Mouse (Mus musculus): Measurements from ENCODE around the gene V1ra8. TPM values are rescaled to one million over a fixed set of nuclear protein-coding genes. Genes with fewer than 3 reads are reported as not detected.

The V1ra8 gene
- polyA plus RNA-seq (2017; shearing (Covaris generic)) = not detected

DNA sequence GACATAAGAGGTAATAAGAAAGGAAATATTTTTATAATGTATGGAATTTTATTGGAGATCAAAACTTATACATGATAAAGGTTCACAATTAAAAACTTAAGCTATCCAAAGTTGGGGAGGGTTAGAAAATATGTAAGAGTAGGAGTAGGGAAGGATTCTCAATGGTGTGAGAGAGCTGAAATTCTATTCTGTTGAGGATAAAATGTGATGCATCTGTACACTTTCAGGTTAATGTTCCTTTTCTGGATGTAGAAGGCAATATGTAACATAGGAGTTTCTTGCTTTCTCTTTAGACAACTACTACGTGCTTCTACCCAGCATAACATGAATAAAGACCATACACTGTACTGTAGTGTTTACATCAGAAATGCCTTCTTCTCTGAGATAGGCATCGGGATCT, at the start of gene V1ra8:
Gene V1ra8 (plus strand): TSS at position 301 of the 400 bp plus-strand sequence.

DNA sequence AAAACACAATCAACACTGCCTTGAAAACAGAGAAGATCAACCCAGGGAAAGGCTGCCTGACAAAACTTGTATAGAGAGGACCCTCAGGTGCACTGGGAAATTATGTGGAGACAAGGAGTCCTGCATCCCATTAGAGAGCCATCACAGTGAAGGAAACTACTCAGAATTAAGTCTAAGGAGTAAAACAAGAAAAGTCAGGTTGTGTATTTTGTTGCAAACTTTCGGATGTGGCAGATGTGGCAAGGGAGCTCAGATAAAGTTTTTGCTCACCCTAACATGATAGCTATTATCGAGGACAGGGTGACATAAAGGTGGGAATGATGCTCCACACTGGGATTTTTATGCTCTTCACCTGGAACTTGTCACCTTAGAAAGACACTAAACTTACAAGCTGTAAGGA, 28.1 kb upstream of the V1ra8 start, which contains the start of gene Vmn1r52:
Gene Vmn1r52 (plus strand): TSS at position 301 of the 400 bp plus-strand sequence.

DNA sequence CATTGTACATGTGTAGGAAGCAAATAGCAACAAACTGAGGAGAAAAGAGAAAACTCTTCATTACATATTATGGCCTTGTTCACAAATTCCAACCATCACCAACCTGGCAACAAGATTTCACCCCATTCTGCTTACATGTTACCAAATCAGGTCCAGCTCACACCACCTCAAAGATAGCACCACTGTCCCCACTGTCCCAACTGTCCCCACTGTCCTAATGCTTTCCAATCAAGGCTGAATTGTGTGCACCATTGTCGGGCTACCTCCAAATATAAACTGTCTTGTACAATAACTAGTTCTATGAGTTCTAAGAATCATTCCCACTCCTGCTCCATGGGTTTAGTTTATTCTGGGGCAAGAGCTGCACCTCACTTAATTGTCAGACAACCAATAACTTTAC, 21.7 kb downstream of the V1ra8 start, which contains the start of gene Vmn1r53:
Gene Vmn1r53 (minus strand): TSS at position 101 of the 400 bp plus-strand sequence.

DNA sequence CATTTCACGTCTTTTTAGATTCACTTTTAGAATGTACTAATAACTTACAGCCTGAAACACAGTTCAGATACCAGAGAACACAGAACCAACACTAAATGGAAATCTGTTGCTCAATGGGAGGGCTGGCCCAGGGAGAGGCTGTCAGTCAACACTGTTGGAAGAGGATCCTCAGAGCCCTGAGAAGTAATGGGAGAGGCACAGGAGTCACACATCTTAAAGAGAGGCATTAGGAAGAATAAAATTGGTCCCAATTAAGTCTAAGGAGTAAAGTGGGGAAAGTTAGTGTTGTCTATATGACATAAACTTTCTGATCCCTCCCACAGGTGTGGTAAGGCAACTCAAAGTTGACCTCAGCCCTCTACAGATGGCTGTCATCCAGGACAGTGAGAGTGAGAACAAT, 43.4 kb downstream of the V1ra8 start, which contains the start of gene Vmn1r54:
Gene Vmn1r54 (plus strand): TSS at position 301 of the 400 bp plus-strand sequence.

Other genes starting within 250 kb of the V1ra8 start
- gene Vmn1r46, start 233.5 kb upstream of the V1ra8 start, polyA plus RNA-seq (2017; shearing (Covaris generic)) = under 1 TPM in 1 of 2 experiments, not detected in 1; 0.06 TPM
- not detected for gene Vmn1r47, start 186.6 kb upstream of the V1ra8 start, polyA plus RNA-seq (2017; shearing (Covaris generic))
- not detected for gene Vmn1r48, start 166.0 kb upstream of the V1ra8 start, polyA plus RNA-seq (2017; shearing (Covaris generic))
- gene Vmn1r49, start 124.3 kb upstream of the V1ra8 start, polyA plus RNA-seq (2017; shearing (Covaris generic)) = under 1 TPM in 1 of 2 experiments, not detected in 1; 0.04 TPM
- gene Vmn1r50, start 101.4 kb upstream of the V1ra8 start, polyA plus RNA-seq (2017; shearing (Covaris generic)) = not detected
- not detected for gene Vmn1r51, start 80.2 kb upstream of the V1ra8 start, polyA plus RNA-seq (2017; shearing (Covaris generic))
- not detected for gene Vmn1r52, start 28.0 kb upstream of the V1ra8 start, polyA plus RNA-seq (2017; shearing (Covaris generic))
- not detected for gene Vmn1r53, start 21.6 kb downstream of the V1ra8 start, polyA plus RNA-seq (2017; shearing (Covaris generic))
- not detected for gene Vmn1r54, start 43.5 kb downstream of the V1ra8 start, polyA plus RNA-seq (2017; shearing (Covaris generic))
- not detected for gene BC048671, start 98.4 kb downstream of the V1ra8 start, polyA plus RNA-seq (2017; shearing (Covaris generic))
- not detected for gene Chst13, start 122.4 kb downstream of the V1ra8 start, polyA plus RNA-seq (2017; shearing (Covaris generic))
- not detected for gene Uroc1, start 130.5 kb downstream of the V1ra8 start, polyA plus RNA-seq (2017; shearing (Covaris generic))
- 10 to 100 TPM; 24.6 to 27.8 TPM for gene Zxdc, start 166.7 kb downstream of the V1ra8 start, polyA plus RNA-seq (2017; shearing (Covaris generic))
- gene Cfap100, start 226.0 kb downstream of the V1ra8 start, polyA plus RNA-seq (2017; shearing (Covaris generic)) = under 1 TPM; 0.14 to 0.17 TPM

Data from activated CD4-positive, CD25-positive, alpha-beta regulatory T cell (primary cell).